Mouse (Mus musculus) intestine, postnatal 0 days (tissue): ENCODE measurements at regions not wholly inside any gene's neighbourhood (a gene's known extent, or its start where the extent isn't known, plus 50 kb on each side); places are given as distances from the start of the nearest gene placed in this dataset.
A peak's percentile ranks its signal among the peaks of the same experiment; 100 is the strongest.

Experiments
- ATAC-seq: fragments of 200-750 bp; cut with Nextera tagmentation; 2 replicates; pipeline ENCODE4 v1.8.0; 2017; ENCODE audit warnings: mild to moderate bottlenecking, moderate TSS enrichment, moderate library complexity
- H3K27ac ChIP-seq: fragments of 300-500 bp; sonication (generic); 2 replicates; pipeline ENCODE4 v1.5.1; 2014; ENCODE audit warnings: mild to moderate bottlenecking, low read depth, low read length, moderate library complexity
- H3K27me3 ChIP-seq: fragments of 300-500 bp; sonication (generic); replicated peaks from 2 replicates; pipeline ENCODE4 v1.6.1; 2014; ENCODE audit warnings: low read length, mixed read lengths; ENCODE audit not compliant: control insufficient read depth, insufficient read depth
- H3K36me3 ChIP-seq: fragments of 300-500 bp; sonication (generic); 2 replicates; pipeline ENCODE4 v1.6.1; 2014; ENCODE audit warnings: mild to moderate bottlenecking, moderate library complexity; ENCODE audit not compliant: control insufficient read depth, insufficient read depth
- H3K4me1 ChIP-seq: fragments of 300-500 bp; sonication (generic); replicated peaks from 2 replicates; pipeline ENCODE4 v1.6.1; 2014; ENCODE audit warnings: antibody characterized with exemption, low read length, mixed read lengths; ENCODE audit not compliant: control insufficient read depth, insufficient read depth
- H3K4me2 ChIP-seq: fragments of 300-500 bp; sonication (generic); replicated peaks from 2 replicates; pipeline ENCODE4 v1.6.1; 2014; ENCODE audit warnings: low read depth, mild to moderate bottlenecking, moderate library complexity
- H3K4me3 ChIP-seq: fragments of 300-500 bp; sonication (generic); 2 replicates; pipeline ENCODE4 v1.5.1; 2014; ENCODE audit warnings: low read depth, low read length
- H3K9ac ChIP-seq: fragments of 300-500 bp; sonication (generic); 2 replicates; pipeline ENCODE4 v1.6.1; 2014; ENCODE audit warnings: mild to moderate bottlenecking, low read depth, low read length
- H3K9me3 ChIP-seq: fragments of 300-500 bp; sonication (generic); 2 replicates; pipeline ENCODE4 v1.6.1; 2016; ENCODE audit warnings: mixed run types; ENCODE audit not compliant: control insufficient read depth
- CTCF ChIP-seq: sonication (generic); IDR thresholded peaks from 2 replicates; pipeline ENCODE4 v1.5.1; 2016; ENCODE audit warnings: low read depth, mild to moderate bottlenecking, control low read depth, antibody characterized with exemption, moderate library complexity
- WGBS: fragments of 180-500 bp; shearing (Covaris S2); extraction: QIAGEN DNeasy Blood & Tissue Kit; methylation state at CpG from one replicate; pipeline ENCODE4 v1.1.7; 2014; 5-methylcytosine and 5-hydroxymethylcytosine counted together

DNA sequence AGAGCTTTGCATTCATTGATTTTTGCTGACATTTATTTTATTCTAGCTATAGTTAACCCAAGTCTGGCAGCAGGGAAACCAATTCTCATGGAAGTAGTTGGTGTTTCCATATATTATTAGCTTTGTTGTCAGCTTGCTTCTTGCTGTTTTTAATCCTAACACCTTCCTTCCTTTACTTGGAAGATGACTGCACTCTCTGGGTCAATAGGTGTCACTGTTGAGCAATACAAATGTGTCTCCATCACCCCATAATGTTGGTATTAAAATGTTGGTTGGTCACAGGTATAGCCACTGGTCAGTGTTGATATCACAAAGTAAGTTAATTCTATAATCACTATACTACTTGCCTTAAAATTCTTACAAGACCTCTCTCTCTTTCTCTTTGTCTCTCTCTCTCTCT lies 477.9 kb upstream of the A1bg start:
- no peaks in the 10 kb centered on the region for H3K27me3 ChIP-seq
- no peak overlapping the region for H3K4me3 ChIP-seq
- peak; percentile 74 for TF ChIP-seq CTCF
- H3K27ac ChIP-seq, result no peak overlapping the region
- H3K36me3 ChIP-seq, result no peaks in the 10 kb centered on the region
- no peaks in the 10 kb centered on the region for H3K9me3 ChIP-seq
- no peak overlapping the region for H3K4me2 ChIP-seq
- no peak for ATAC-seq
- H3K9ac ChIP-seq, result no peak overlapping the region
- H3K4me1 ChIP-seq, result no peaks in the 10 kb centered on the region

DNA sequence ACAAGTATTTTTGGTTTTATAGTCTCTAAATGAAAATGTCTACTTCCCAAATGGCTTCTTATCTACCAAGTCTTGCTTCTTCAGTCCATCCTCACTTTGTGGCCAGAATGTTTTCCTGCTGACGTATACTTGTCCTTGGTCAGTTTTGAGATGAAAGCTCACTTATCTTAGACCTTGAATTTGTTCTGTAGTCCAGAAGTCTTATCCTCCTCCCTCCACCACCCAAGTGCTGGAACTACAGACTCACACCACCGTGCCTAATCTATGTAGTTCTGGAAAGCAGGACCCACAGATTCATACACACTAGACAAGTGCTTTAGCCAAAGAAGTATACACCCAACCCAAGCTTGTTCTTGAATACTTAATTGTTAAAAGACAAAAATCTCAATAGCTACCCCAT lies 477.2 kb upstream of the A1bg start:
- Histone ChIP-seq H3K36me3 (no peaks in the 10 kb centered on the region), H3K4me2 (no peak overlapping the region), H3K27me3 (no peaks in the 10 kb centered on the region), H3K4me3 (no peak overlapping the region), H3K9me3 (no peaks in the 10 kb centered on the region), H3K27ac (no peak overlapping the region), H3K4me1 (no peaks in the 10 kb centered on the region), H3K9ac (no peak overlapping the region)
- ATAC-seq, result no peak
- 73% methylated on average over 2 of the region's 2 CpGs for WGBS
- no peak for TF ChIP-seq CTCF

DNA sequence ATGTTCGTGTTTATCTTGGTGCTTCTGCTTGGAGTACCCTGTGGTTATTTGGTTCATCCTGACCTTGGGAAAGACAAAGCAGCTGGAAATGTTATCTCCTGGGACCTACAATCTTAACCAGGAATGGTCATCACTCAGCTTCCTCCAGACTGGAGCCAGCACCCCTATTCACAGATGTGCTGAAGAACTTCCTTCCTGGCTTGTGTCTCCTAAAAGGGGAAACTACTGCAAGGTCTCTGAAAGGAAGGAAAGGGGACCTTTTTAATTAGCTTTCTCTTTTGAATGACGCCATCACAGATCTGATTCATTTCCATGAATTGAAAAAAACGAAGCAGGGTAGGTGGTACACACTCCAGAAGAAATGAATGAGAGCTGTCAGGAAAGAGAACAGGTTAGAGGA lies 476.0 kb upstream of the A1bg start:
- H3K27ac ChIP-seq, result no peak overlapping the region
- no peak for ATAC-seq
- no peaks in the 10 kb centered on the region for H3K9me3 ChIP-seq
- TF ChIP-seq CTCF, result no peak
- H3K4me2 ChIP-seq, result no peak overlapping the region
- no peak overlapping the region for H3K9ac ChIP-seq
- WGBS, result 82% methylated on average over 3 of the region's 3 CpGs
- no peaks in the 10 kb centered on the region for H3K4me1 ChIP-seq
- H3K36me3 ChIP-seq, result no peaks in the 10 kb centered on the region
- H3K4me3 ChIP-seq, result no peak overlapping the region
- H3K27me3 ChIP-seq, result no peaks in the 10 kb centered on the region

DNA sequence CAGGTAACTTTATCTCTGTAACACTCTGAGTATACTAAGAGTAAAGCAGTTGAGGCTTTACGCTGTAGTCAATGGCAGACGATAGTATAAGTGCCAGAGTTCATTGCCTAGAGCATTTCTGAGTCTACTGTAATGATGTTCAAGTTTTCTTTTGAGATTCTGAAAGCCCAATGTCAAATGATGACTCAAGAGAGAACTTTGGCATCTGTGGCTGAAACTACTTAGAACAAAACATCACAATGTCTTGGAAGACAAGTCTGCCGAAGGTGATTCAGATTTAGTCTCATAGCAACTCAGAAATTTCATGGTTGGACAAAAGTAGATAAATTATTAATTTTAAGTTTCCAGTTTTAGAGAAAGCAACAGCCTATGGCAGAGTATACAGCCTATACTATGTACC lies 474.2 kb upstream of the A1bg start:
- H3K27ac ChIP-seq, result no peak overlapping the region
- H3K4me1 ChIP-seq, result no peaks in the 10 kb centered on the region
- H3K9me3 ChIP-seq, result no peaks in the 10 kb centered on the region
- no peak overlapping the region for H3K9ac ChIP-seq
- TF ChIP-seq CTCF, result no peak
- no peaks in the 10 kb centered on the region for H3K27me3 ChIP-seq
- no peak overlapping the region for H3K4me3 ChIP-seq
- no peak for ATAC-seq
- 89% methylated on average over 3 of the region's 3 CpGs for WGBS
- no peaks in the 10 kb centered on the region for H3K36me3 ChIP-seq
- no peak overlapping the region for H3K4me2 ChIP-seq

DNA sequence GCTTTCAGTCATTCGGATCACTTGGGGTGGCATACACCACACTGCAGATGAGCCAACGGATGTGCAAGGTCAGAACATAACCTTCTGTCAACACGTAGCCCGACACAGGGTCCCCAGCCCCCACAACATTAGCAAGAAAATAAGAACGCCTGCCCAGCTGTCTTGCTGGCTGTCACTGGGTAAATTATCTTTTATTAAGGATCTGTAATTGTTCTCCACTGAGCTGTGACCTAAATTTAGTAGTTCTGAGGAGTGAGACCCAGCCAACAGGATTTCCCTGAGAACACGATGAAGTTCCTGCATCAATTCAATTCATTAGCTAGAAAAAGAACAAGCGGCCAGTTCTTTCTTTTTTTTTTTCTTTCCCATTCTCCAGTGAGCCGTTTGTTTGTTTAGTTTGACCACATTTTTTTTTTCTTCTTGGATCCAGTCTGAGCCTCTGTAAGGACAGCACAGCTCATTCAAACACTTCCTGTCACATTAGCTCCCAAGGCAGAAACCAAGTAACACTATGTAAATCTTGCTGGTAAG lies 472.5 kb upstream of the A1bg start:
- TF ChIP-seq CTCF, result no peak
- WGBS, result 31% methylated on average over 8 of the region's 8 CpGs
- no peak for ATAC-seq
- Histone ChIP-seq H3K27ac (no peak overlapping the region), H3K36me3 (no peaks in the 10 kb centered on the region), H3K27me3 (no peaks in the 10 kb centered on the region), H3K9ac (no peak overlapping the region), H3K4me3 (no peak overlapping the region), H3K9me3 (no peaks in the 10 kb centered on the region), H3K4me2 (no peak overlapping the region), H3K4me1 (no peaks in the 10 kb centered on the region)

DNA sequence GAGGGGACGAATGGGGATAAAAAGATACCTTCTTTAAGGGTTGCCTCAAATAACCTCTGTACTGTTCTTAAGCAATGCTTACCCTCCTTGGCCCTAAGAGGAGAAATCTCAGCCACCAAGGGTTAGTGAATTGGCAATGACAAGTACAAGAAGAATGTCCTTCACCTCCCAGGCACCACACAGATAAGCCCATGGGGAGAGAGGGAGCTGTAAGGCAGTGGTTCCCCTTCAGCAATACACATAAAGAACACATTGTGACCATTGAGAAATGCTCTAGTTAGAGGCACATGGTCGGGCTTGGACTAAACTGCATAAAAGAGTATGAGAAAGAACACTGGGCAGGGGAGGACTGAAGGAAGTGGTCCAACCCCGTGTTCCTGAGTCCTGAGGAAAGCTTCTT lies 457.9 kb upstream of the A1bg start:
- Histone ChIP-seq H3K27ac (no peak overlapping the region), H3K36me3 (no peaks in the 10 kb centered on the region), H3K4me3 (no peak overlapping the region), H3K27me3 (no peaks in the 10 kb centered on the region), H3K9me3 (no peaks in the 10 kb centered on the region), H3K4me2 (no peak overlapping the region), H3K9ac (no peak overlapping the region), H3K4me1 (0 out of 2 replicates have a peak, but pooled peaks cover 4% of the 10 kb centered on the region)
- ATAC-seq, result no peak
- WGBS, result 68% methylated on average over 3 of the region's 3 CpGs
- no peak for TF ChIP-seq CTCF

DNA sequence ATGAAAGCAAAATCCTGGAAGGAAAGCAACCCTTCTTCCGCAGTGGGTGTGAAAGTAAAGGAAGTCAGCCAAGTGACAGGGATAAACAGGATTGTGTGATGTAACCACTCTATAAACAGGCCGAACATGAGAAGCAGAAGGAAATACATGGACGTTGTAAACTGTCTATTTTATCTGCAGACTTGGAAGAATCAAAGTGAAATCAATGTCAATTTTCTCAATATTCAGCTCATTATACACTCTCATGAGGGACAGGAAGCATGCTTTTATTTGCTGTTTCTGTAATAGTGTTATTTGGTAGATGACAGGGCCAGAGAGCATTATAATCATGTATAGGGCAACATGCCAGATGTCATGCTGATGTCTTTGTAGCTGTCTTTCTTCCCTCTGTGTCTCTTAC lies 443.5 kb upstream of the A1bg start:
- no peak overlapping the region for H3K4me3 ChIP-seq
- H3K9ac ChIP-seq, result no peak overlapping the region
- H3K9me3 ChIP-seq, result no peaks in the 10 kb centered on the region
- no peak overlapping the region for H3K4me2 ChIP-seq
- no peaks in the 10 kb centered on the region for H3K27me3 ChIP-seq
- no peak for ATAC-seq
- H3K4me1 ChIP-seq, result no peaks in the 10 kb centered on the region
- WGBS, result 55% methylated on average over 3 of the region's 3 CpGs
- H3K27ac ChIP-seq, result no peak overlapping the region
- no peak for TF ChIP-seq CTCF
- no peaks in the 10 kb centered on the region for H3K36me3 ChIP-seq
